Mouse (Mus musculus): ENCODE data around the gene Becn1.

DNA sequence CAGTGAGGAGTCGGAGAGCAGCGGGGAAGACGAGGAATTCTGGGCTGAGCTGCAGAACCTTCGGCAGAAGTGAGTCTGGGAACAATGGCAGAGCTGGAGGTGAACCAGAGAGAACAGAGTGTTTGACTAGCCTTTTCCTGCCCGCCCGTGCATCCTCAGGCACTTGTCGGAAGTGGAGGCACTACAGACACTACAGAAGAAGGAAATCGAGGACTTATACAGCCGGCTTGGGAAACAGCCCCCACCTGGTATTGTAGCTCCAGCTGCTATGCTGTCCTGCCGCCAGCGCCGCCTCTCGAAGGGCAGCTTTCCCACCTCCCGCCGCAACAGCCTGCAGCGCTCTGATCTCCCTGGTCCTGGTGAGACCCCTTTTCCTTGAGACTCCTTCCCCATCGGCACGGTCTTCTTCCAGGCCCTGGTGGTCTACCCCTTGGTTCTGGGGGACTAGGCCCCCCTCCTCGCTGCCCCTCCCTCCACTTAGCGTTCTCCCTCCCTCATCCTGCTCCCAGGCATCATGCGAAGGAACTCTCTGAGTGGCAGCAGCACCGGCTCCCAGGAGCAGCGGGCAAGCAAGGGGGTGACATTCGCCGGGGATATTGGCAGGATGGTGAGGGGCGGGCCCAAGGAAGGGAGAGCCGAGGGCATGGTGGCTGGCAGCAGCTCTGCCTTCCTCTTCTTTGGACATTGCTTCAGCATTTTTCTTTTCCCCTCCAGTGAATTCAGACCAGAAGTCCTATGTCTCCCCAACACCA is 25.6 kb downstream of the Becn1 start:
- TF ChIP-seq CTCF (IDR thresholded peaks at IDR 0.05; ENCODE audit: low read depth, low read length) (no peak), POLR2A (IDR thresholded peaks at IDR 0.05; ENCODE audit: insufficient read depth, low read length) (no peak), EP300 (IDR thresholded peaks at IDR 0.05; ENCODE audit: insufficient read depth, low read depth, low read length) (no peak)
